Mouse (Mus musculus): ENCODE measurements at regions not wholly inside any gene's neighbourhood (a gene's known extent, or its start where the extent isn't known, plus 50 kb on each side); places are given as distances from the start of the nearest gene placed in this dataset.

- TF ChIP-seq CTCF (conservative IDR thresholded peaks at IDR 0.05; ENCODE audit: low read length), result no peak
- no peak for TF ChIP-seq NANOG (IDR thresholded peaks at IDR 0.05; ENCODE audit: borderline replicate concordance, low read length)
These were observed 577.3 kb upstream of the Arrdc4 start for GRCm38 (mm10) chr7:69326311-69326710.
